Mouse (Mus musculus): ENCODE measurements around the gene Hoxb9. TPM values are rescaled to one million over a fixed set of nuclear protein-coding genes. Genes with fewer than 3 reads are reported as not detected.

Gene Hoxb9
- polyA plus RNA-seq, 1 experiment from 2014 or later: not detected

DNA sequence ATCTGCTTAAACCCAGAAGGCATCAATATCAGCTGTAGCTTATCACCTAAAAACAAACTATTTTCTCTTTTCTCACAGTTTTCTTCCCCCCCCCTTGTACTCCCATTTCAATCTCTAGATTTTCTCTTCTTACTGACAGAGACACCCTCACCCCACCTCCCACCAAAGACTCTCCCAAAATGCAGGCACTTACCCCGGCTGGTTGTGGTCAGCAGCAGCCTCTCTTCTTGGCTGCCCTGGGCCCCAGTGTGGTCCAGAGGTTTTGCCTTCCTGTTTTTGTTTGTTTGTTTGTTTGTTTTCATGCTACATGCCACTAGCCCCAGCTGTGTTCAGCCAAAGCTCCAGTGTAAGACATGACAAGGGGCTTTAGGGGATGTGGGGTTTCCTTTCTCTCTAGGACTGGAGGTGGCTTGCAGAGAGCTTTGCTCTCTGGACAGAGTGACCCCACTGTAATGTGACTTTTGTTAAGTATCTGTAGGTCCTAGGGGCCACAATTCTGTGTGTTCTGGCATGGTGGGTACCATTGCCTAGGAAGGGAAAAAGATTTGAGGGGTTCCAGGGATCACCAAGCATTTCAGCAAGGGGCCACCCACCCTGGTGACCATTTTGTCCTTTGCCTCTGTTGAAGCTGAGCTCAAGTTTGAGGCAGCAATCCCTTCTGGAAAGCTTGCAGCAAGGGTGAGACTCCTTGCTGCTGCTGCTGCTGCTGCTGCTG is 3.1 kb upstream of the Hoxb9 start:
- 26% methylated on average over 1 of the region's 1 CpGs for WGBS (ENCODE audit: insufficient replicate concordance)
- Histone ChIP-seq H3K9me3 (replicated peaks) (no peaks in the 10 kb centered on the region), H3K4me1 (replicated peaks) (no peaks in the 10 kb centered on the region), H3K27me3 (peaks cover 98% of the 10 kb centered on the region), H3K9ac (no peak overlapping the region), H3K27ac (replicated peaks) (no peak overlapping the region), H3K4me2 (no peak overlapping the region), H3K36me3 (replicated peaks) (no peaks in the 10 kb centered on the region), H3K4me3 (replicated peaks) (no peak overlapping the region)
- ATAC-seq (ENCODE audit: insufficient read depth): no peak

GRCm38 (mm10) chr11:96269869-96270268 is 1.4 kb upstream of the Hoxb9 start:
- H3K36me3 ChIP-seq (replicated peaks): no peaks in the 10 kb centered on the region
- H3K9ac ChIP-seq: no peak overlapping the region
- WGBS (ENCODE audit: insufficient replicate concordance): 4% methylated on average over 19 of the region's 19 CpGs
- no peaks in the 10 kb centered on the region for H3K9me3 ChIP-seq (replicated peaks)
- H3K4me2 ChIP-seq: no peak overlapping the region
- H3K27ac ChIP-seq (replicated peaks): no peak overlapping the region
- no peak overlapping the region for H3K4me3 ChIP-seq (replicated peaks)
- ATAC-seq (ENCODE audit: insufficient read depth): no peak
- no peaks in the 10 kb centered on the region for H3K4me1 ChIP-seq (replicated peaks)
- H3K27me3 ChIP-seq: peaks cover 98% of the 10 kb centered on the region

DNA sequence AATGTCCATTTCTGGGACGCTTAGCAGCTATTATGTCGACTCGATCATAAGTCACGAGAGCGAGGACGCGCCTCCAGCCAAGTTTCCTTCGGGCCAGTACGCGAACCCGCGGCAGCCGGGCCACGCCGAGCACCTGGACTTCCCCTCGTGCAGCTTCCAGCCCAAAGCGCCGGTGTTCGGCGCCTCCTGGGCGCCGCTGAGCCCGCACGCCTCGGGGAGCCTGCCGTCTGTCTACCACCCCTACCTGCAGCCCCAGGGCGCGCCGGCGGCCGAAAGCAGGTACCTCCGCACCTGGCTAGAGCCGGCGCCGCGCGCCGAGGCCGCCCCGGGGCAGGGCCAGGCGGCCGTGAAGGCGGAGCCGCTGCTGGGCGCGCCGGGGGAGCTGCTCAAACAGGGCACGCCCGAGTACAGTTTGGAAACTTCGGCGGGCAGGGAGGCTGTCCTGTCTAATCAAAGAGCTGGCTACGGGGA is 319 bp downstream of the Hoxb9 start:
- H3K27ac ChIP-seq (replicated peaks): no peak overlapping the region
- H3K4me1 ChIP-seq (replicated peaks): no peaks in the 10 kb centered on the region
- ATAC-seq (ENCODE audit: insufficient read depth): no peak
- peak overlapping the region; percentile 25; the same call in 1 of the 2 replicates for H3K4me2 ChIP-seq
- H3K9ac ChIP-seq: no peak overlapping the region
- no peaks in the 10 kb centered on the region for H3K9me3 ChIP-seq (replicated peaks)
- under 1% methylated on average over 52 of the region's 52 CpGs for WGBS (ENCODE audit: insufficient replicate concordance)
- peaks cover 98% of the 10 kb centered on the region for H3K27me3 ChIP-seq
- H3K36me3 ChIP-seq (replicated peaks): no peaks in the 10 kb centered on the region
- no peak overlapping the region for H3K4me3 ChIP-seq (replicated peaks)

- Histone ChIP-seq H3K4me1 (replicated peaks) (no peaks in the 10 kb centered on the region), H3K4me2 (no peak overlapping the region), H3K27ac (replicated peaks) (no peak overlapping the region), H3K36me3 (replicated peaks) (no peaks in the 10 kb centered on the region), H3K9ac (no peak overlapping the region), H3K4me3 (replicated peaks) (no peak overlapping the region), H3K9me3 (replicated peaks) (no peaks in the 10 kb centered on the region), H3K27me3 (peaks cover 98% of the 10 kb centered on the region)
- WGBS (ENCODE audit: insufficient replicate concordance): under 1% methylated on average over 58 of the region's 58 CpGs
- ATAC-seq (ENCODE audit: insufficient read depth): no peak
Measured at GRCm38 (mm10) chr11:96272024-96272921, 1.0 kb downstream of the Hoxb9 start.

- no peak for ATAC-seq (ENCODE audit: insufficient read depth)
- no peaks in the 10 kb centered on the region for H3K4me1 ChIP-seq (replicated peaks)
- no peaks in the 10 kb centered on the region for H3K36me3 ChIP-seq (replicated peaks)
- H3K27ac ChIP-seq (replicated peaks): no peak overlapping the region
- no peak overlapping the region for H3K9ac ChIP-seq
- WGBS (ENCODE audit: insufficient replicate concordance): 26% methylated on average over 10 of the region's 10 CpGs
- H3K4me2 ChIP-seq: no peak overlapping the region
- no peak overlapping the region for H3K4me3 ChIP-seq (replicated peaks)
- H3K9me3 ChIP-seq (replicated peaks): no peaks in the 10 kb centered on the region
- peaks cover 100% of the 10 kb centered on the region for H3K27me3 ChIP-seq
Measured at GRCm38 (mm10) chr11:96274428-96274827, 3.2 kb downstream of the Hoxb9 start.

DNA sequence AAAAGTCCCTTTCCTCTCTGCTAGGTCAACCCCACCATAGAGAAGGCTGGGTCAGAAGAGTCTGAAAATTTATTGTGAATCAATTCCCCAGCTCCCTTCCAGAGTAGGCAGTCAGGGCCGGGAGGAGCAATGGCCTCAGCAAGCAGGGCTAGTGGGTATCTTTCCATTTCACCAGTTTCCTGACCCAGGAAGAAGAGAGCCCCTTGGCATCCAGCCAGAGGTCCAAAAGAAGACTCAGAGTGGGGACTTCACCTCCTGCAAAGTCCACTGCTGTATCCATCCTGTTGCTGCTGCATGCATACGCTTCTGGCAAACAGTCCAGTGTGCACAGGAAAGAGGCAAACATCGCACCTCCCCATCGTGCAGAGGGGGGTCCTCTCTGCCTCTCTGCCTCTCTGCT is 4.6 kb downstream of the Hoxb9 start:
- no peaks in the 10 kb centered on the region for H3K4me1 ChIP-seq (replicated peaks)
- no peak overlapping the region for H3K4me3 ChIP-seq (replicated peaks)
- ATAC-seq (ENCODE audit: insufficient read depth): no peak
- no peak overlapping the region for H3K9ac ChIP-seq
- H3K27ac ChIP-seq (replicated peaks): no peak overlapping the region
- no peak overlapping the region for H3K4me2 ChIP-seq
- WGBS (ENCODE audit: insufficient replicate concordance): 20% methylated on average over 4 of the region's 4 CpGs
- no peaks in the 10 kb centered on the region for H3K9me3 ChIP-seq (replicated peaks)
- peaks cover 100% of the 10 kb centered on the region for H3K27me3 ChIP-seq
- H3K36me3 ChIP-seq (replicated peaks): no peaks in the 10 kb centered on the region

GRCm38 (mm10) chr11:96277151-96278044 is 6.1 kb downstream of the Hoxb9 start:
- H3K27me3 ChIP-seq: peaks cover 100% of the 10 kb centered on the region
- H3K9ac ChIP-seq: no peak overlapping the region
- no peak overlapping the region for H3K4me3 ChIP-seq (replicated peaks)
- H3K27ac ChIP-seq (replicated peaks): no peak overlapping the region
- ATAC-seq (ENCODE audit: insufficient read depth): no peak
- no peaks in the 10 kb centered on the region for H3K9me3 ChIP-seq (replicated peaks)
- WGBS (ENCODE audit: insufficient replicate concordance): under 1% methylated on average over 35 of the region's 35 CpGs
- no peak overlapping the region for H3K4me2 ChIP-seq
- H3K4me1 ChIP-seq (replicated peaks): no peaks in the 10 kb centered on the region
- H3K36me3 ChIP-seq (replicated peaks): no peaks in the 10 kb centered on the region

DNA sequence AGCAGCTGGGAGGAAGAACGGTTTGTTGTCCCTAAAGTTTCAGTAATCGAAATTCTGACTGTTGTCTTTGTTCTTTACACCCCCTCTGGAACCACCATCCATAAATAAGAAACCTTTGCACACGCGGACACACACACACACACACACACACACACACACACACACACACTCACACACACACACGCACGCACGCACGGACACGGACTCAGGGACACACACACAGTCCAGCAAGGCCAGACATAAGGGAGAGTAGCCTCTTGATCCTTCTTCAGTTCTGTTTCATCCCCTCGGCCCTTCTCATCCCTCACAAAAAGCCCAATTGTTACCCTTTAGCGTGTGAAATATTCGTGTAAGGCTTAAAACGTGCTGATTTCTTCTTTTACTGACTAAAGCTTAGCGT is 7.1 kb downstream of the Hoxb9 start:
- no peak overlapping the region for H3K27ac ChIP-seq (replicated peaks)
- 11% methylated on average over 14 of the region's 14 CpGs for WGBS (ENCODE audit: insufficient replicate concordance)
- no peaks in the 10 kb centered on the region for H3K36me3 ChIP-seq (replicated peaks)
- peaks cover 100% of the 10 kb centered on the region for H3K27me3 ChIP-seq
- no peaks in the 10 kb centered on the region for H3K9me3 ChIP-seq (replicated peaks)
- no peak for ATAC-seq (ENCODE audit: insufficient read depth)
- H3K4me3 ChIP-seq (replicated peaks): no peak overlapping the region
- H3K4me1 ChIP-seq (replicated peaks): no peaks in the 10 kb centered on the region; the same call in 1 of the 2 replicates
- H3K9ac ChIP-seq: no peak overlapping the region
- no peak overlapping the region for H3K4me2 ChIP-seq

- no peak overlapping the region for H3K9ac ChIP-seq
- no peak overlapping the region for H3K27ac ChIP-seq (replicated peaks)
- no peak overlapping the region for H3K4me2 ChIP-seq
- no peaks in the 10 kb centered on the region; the same call in 1 of the 2 replicates for H3K4me1 ChIP-seq (replicated peaks)
- WGBS (ENCODE audit: insufficient replicate concordance): under 1% methylated on average over 9 of the region's 9 CpGs
- H3K36me3 ChIP-seq (replicated peaks): no peaks in the 10 kb centered on the region
- H3K27me3 ChIP-seq: peaks cover 100% of the 10 kb centered on the region
- H3K4me3 ChIP-seq (replicated peaks): no peak overlapping the region
- no peak for ATAC-seq (ENCODE audit: insufficient read depth)
- H3K9me3 ChIP-seq (replicated peaks): no peaks in the 10 kb centered on the region
Measured at GRCm38 (mm10) chr11:96278773-96279172, 7.5 kb downstream of the Hoxb9 start.

DNA sequence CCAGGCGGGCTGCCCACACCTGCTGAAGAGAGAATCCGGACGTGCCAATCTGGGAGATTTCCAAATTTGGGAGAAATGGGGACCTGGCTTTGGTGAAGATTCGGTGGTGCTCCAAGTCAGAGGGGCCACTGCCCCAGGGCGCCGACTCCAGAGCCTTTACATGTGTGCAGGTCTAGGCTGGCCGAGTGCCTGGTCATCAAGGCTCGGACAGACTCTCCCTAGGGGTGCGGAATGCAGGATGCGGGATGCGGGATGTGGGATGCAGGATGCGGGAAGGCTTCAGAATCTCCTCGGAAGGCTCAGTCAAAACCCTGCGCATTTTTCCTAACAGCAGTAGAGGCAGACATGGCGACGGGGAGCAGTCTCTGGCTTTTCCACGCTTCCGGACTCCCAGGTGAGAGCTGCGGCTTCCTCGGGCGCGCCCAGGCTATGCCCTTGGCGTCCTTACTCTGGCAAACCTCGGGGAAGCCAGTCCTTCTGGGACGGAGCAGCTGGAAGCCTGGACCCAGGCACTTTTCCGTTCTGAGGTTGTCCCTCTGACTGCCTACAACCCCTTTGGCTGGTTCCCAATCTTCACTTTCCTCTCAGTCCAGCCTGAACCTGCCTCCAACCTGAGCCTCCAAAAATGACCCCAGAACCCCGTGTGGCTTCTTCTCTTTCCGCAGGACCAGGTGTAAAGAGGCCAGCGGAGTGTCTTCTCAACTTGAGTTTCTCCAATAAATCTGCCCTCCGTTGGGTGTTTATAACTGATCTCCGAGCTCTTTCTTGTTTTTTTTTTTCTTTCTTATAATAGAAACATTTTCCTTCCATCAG is 8.4 kb downstream of the Hoxb9 start:
- Histone ChIP-seq H3K36me3 (replicated peaks) (no peaks in the 10 kb centered on the region), H3K4me2 (no peak overlapping the region), H3K9me3 (replicated peaks) (no peaks in the 10 kb centered on the region), H3K27me3 (peaks cover 100% of the 10 kb centered on the region), H3K9ac (no peak overlapping the region), H3K4me3 (replicated peaks) (no peak overlapping the region), H3K27ac (replicated peaks) (no peak overlapping the region), H3K4me1 (replicated peaks) (peaks cover 5% of the 10 kb centered on the region; the same call in 1 of the 2 replicates)
- WGBS (ENCODE audit: insufficient replicate concordance): 5% methylated on average over 31 of the region's 31 CpGs
- ATAC-seq (ENCODE audit: insufficient read depth): no peak
